Mouse (Mus musculus) ES-CJ7 (cell line): ENCODE measurements at regions not wholly inside any gene's neighbourhood (a gene's known extent, or its start where the extent isn't known, plus 50 kb on each side); places are given as distances from the start of the nearest gene placed in this dataset.

ENCODE experiments used
- DNase-seq: peaks from one replicate; pipeline ENCODE4 v3.0.0; 2011; ENCODE audit warnings: low read depth, low spot score

- DNase-seq, result no peak
Observed at GRCm38 (mm10) chr11:7705312-7705764, 491.6 kb upstream of the Igfbp3 start.

GRCm38 (mm10) chr11:7697591-7697990 is 483.9 kb upstream of the Igfbp3 start:
- DNase-seq, result no peak

GRCm38 (mm10) chr11:7689701-7690100 is 476.0 kb upstream of the Igfbp3 start:
- peak; percentile 90 for DNase-seq

- DNase-seq, result no peak
Observed at GRCm38 (mm10) chr11:7672821-7673220, 459.1 kb upstream of the Igfbp3 start.

GRCm38 (mm10) chr11:7630637-7631036 is 416.9 kb upstream of the Igfbp3 start:
- no peak for DNase-seq

GRCm38 (mm10) chr11:7625256-7625655 is 411.5 kb upstream of the Igfbp3 start:
- DNase-seq, result no peak

GRCm38 (mm10) chr11:7620320-7620719 is 406.6 kb upstream of the Igfbp3 start:
- DNase-seq, result no peak

GRCm38 (mm10) chr11:7610752-7611151 is 397.0 kb upstream of the Igfbp3 start:
- DNase-seq, result no peak

- DNase-seq, result no peak
Observed at GRCm38 (mm10) chr11:7609921-7610320, 396.2 kb upstream of the Igfbp3 start.

- DNase-seq, result no peak
Observed at GRCm38 (mm10) chr11:7606652-7607051, 392.9 kb upstream of the Igfbp3 start.

- no peak for DNase-seq
Observed at GRCm38 (mm10) chr11:7592010-7592409, 378.3 kb upstream of the Igfbp3 start.

- DNase-seq, result no peak
Observed at GRCm38 (mm10) chr11:7583296-7583695, 369.6 kb upstream of the Igfbp3 start.

- DNase-seq, result peak; percentile 19
Observed at GRCm38 (mm10) chr11:7568484-7568883, 354.8 kb upstream of the Igfbp3 start.

- DNase-seq, result no peak
Observed at GRCm38 (mm10) chr11:7562029-7562428, 348.3 kb upstream of the Igfbp3 start.

GRCm38 (mm10) chr11:7561437-7561836 is 347.7 kb upstream of the Igfbp3 start:
- DNase-seq, result peak; percentile 8

- DNase-seq, result no peak
Observed at GRCm38 (mm10) chr11:7555613-7556274, 342.0 kb upstream of the Igfbp3 start.

GRCm38 (mm10) chr11:7552154-7552553 is 338.4 kb upstream of the Igfbp3 start:
- DNase-seq, result no peak

- DNase-seq, result no peak
Observed at GRCm38 (mm10) chr11:7547796-7548195, 334.1 kb upstream of the Igfbp3 start.

GRCm38 (mm10) chr11:7545621-7546020 is 331.9 kb upstream of the Igfbp3 start:
- DNase-seq, result no peak

- DNase-seq, result peak; percentile 77
Observed at GRCm38 (mm10) chr11:7534590-7534989, 320.9 kb upstream of the Igfbp3 start.

GRCm38 (mm10) chr11:7533327-7533726 is 319.6 kb upstream of the Igfbp3 start:
- peak; percentile 83 for DNase-seq

- DNase-seq, result peak; percentile 58
Observed at GRCm38 (mm10) chr11:7531847-7532246, 318.1 kb upstream of the Igfbp3 start.

- no peak for DNase-seq
Observed at GRCm38 (mm10) chr11:7530482-7531148, 316.9 kb upstream of the Igfbp3 start.
